Mouse (Mus musculus) neural tube, embryonic 11.5 days (tissue): ENCODE data around the gene Mta2. TPM values are rescaled to one million over a fixed set of nuclear protein-coding genes. Genes with fewer than 3 reads are reported as not detected.

Source experiments
- ATAC-seq: fragments of 200-750 bp; cut with Nextera tagmentation; 2 replicates; pipeline ENCODE4 v1.8.0; 2017; ENCODE audit warnings: moderate number of reproducible peaks, mild to moderate bottlenecking, moderate TSS enrichment, moderate library complexity; ENCODE audit not compliant: insufficient read depth, low FRiP score, low TSS enrichment
- DNase-seq: peaks from one replicate; pipeline ENCODE4 v3.0.0-alpha.2; 2015; ENCODE audit warnings: low spot score
- H3K27ac ChIP-seq: fragments of 300-500 bp; sonication (generic); 2 replicates; pipeline ENCODE4 v1.5.1; 2014; ENCODE audit warnings: low read depth, mild to moderate bottlenecking, low read length
- H3K27me3 ChIP-seq: fragments of 300-500 bp; sonication (generic); 2 replicates; pipeline ENCODE4 v1.6.1; 2014; ENCODE audit warnings: mild to moderate bottlenecking, low read length, mixed read lengths; ENCODE audit not compliant: control insufficient read depth, insufficient read depth
- H3K36me3 ChIP-seq: fragments of 300-500 bp; sonication (generic); 2 replicates; pipeline ENCODE4 v1.6.1; 2014; ENCODE audit warnings: mild to moderate bottlenecking, low read length, moderate library complexity, mixed read lengths; ENCODE audit not compliant: control insufficient read depth, insufficient read depth
- H3K4me1 ChIP-seq: fragments of 300-500 bp; sonication (generic); 2 replicates; pipeline ENCODE4 v1.6.1; 2014; ENCODE audit warnings: low read length, mixed read lengths; ENCODE audit not compliant: control insufficient read depth, insufficient read depth
- H3K4me2 ChIP-seq: fragments of 300-500 bp; sonication (generic); 2 replicates; pipeline ENCODE4 v1.6.1; 2014; ENCODE audit warnings: low read depth, mild to moderate bottlenecking, moderate library complexity
- H3K4me3 ChIP-seq: fragments of 300-500 bp; sonication (generic); 2 replicates; pipeline ENCODE4 v1.5.1; 2014; ENCODE audit warnings: low read depth, low read length
- H3K9ac ChIP-seq: fragments of 300-500 bp; sonication (generic); 2 replicates; pipeline ENCODE4 v1.6.1; 2014; ENCODE audit warnings: mild to moderate bottlenecking, low read length
- H3K9me3 ChIP-seq: fragments of 300-500 bp; sonication (generic); 2 replicates; pipeline ENCODE4 v1.6.1; 2016; ENCODE audit warnings: low read length; ENCODE audit not compliant: control insufficient read depth
- WGBS: fragments of 180-500 bp; shearing (Covaris S2); extraction: QIAGEN DNeasy Blood & Tissue Kit; methylation state at CpG from one replicate; pipeline ENCODE4 v1.1.7; 2014; 5-methylcytosine and 5-hydroxymethylcytosine counted together
- polyA plus RNA-seq: library from polyadenylated mRNA; unstranded; fragments of >200 nt; fragmentation: Nextera tagmentation; extraction: Ambion mirVana; gene quantifications from 2 replicates; pipeline ENCODE4 v1.2.1, GENCODE M21; 2014

Mta2 gene
- polyA plus RNA-seq, 1 experiment from 2014 or later: 57.5 TPM

DNA sequence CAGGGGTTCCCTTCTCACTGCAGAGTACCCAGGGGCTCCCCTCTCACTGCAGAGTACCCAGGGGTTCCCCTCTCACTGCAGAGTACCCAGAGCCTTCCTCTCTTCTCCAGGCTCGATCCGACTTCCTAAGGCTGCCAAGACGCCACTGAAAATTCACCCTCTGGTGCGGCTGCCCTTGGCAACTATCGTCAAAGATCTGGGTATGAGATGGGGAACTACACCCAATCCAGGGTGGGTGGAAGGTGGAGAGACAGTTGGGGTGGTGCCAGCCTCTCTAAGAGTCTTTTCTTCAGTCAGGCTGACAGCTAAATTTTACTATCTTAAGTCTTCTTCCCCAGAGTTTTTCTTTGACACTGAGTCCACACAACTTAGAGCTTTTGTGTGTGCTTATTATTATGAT lies 8.5 kb downstream of the Mta2 start:
- Histone ChIP-seq H3K4me3 (no peak overlapping the region), H3K4me2 (no peak overlapping the region), H3K27ac (no peak overlapping the region), H3K36me3 (peaks cover 36% of the 10 kb centered on the region), H3K9me3 (no peaks in the 10 kb centered on the region), H3K4me1 (no peaks in the 10 kb centered on the region; the same call in 1 of the 2 replicates), H3K27me3 (no peaks in the 10 kb centered on the region), H3K9ac (no peak overlapping the region)
- DNase-seq: no peak
- WGBS: 91% methylated on average over 5 of the region's 5 CpGs
- ATAC-seq: no peak

DNA sequence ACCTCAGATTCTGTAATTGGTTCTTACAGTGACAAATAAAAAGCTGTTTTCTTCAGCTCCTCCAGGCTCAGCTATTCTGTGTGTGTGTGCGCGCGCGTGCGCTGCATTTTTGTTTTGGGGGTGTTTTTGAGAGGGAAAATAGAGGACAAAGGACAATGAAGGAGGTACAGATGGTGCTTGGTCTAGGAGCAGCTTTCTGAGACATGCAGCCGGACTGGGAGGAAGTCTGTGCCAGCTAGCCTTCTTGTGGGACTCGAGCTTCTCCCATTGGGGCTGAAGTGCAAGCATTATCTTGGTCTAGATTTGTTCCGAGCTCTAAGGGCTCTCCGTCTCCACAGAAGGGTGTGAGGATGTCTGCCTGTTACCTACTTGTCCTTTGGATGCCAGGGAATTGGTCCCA lies 10.6 kb downstream of the Mta2 start:
- Histone ChIP-seq H3K9ac (no peak overlapping the region; the same call in 1 of the 2 replicates), H3K4me2 (no peak overlapping the region), H3K27me3 (no peaks in the 10 kb centered on the region), H3K4me1 (no peaks in the 10 kb centered on the region), H3K36me3 (peaks cover 22% of the 10 kb centered on the region), H3K9me3 (no peaks in the 10 kb centered on the region), H3K27ac (peak overlapping the region; percentile 72; the same call in 1 of the 2 replicates), H3K4me3 (no peak overlapping the region)
- DNase-seq (no peak), ATAC-seq (no peak)
- WGBS: 90% methylated on average over 9 of the region's 9 CpGs

DNA sequence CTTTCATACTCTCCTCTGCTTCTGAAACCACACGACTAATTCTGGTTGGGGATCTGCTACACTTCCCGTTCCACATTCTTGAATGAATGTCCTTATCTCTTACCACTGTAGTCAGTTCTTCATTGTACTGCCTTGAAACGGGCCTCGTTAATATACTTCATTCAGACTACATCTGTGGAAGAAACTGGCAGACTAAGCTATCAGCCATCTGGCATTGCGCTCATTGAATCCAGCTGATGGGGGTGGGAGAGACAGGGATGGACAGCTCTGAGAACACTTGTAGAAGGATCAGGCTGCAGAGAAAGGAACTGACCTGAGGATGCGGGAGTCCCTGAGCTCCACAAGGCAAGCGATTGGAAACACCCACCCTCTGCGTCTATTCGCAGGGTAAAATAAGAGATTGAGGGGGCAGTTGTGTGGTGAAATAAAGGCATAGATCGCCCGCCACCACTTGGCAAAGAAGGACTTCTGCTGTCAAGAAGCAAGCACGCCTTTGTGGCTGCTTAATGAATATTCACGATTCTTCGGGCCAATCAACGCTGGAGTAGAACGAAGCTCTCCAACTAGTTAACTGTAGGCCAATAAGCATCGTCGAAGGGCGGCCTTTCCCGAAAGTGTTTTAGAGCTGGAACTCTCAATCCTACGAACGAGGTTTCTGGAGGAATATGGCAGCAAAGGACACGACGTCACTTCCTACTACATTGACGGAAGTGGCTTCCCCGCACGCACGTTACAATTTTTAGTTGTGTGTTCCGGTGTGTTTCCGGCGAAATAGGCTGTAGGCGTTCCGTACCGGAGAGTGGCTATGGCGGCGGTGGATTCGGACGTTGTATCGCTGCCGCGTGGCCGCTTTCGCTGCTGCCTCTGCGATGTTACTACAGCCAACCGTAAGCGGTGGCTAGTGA lies 11.7 kb downstream of the Mta2 start, which contains the start of gene Tut1:
Tut1 (plus strand) TSS at position 713 of the 905 bp plus-strand sequence.
- DNase-seq (peak; percentile 91), ATAC-seq (peak; percentile 95)
- Histone ChIP-seq H3K27me3 (no peaks in the 10 kb centered on the region), H3K27ac (peak within 1 kb of the TSS; percentile 72), H3K4me2 (peak within 1 kb of the TSS; percentile 82), H3K9ac (peak within 1 kb of the TSS; percentile 71), H3K4me1 (no peaks in the 10 kb centered on the region), H3K4me3 (peak within 1 kb of the TSS; percentile 52), H3K9me3 (no peaks in the 10 kb centered on the region), H3K36me3 (peaks cover 15% of the 10 kb centered on the region)
- WGBS: 4% methylated on average over 46 of the region's 46 CpGs

DNA sequence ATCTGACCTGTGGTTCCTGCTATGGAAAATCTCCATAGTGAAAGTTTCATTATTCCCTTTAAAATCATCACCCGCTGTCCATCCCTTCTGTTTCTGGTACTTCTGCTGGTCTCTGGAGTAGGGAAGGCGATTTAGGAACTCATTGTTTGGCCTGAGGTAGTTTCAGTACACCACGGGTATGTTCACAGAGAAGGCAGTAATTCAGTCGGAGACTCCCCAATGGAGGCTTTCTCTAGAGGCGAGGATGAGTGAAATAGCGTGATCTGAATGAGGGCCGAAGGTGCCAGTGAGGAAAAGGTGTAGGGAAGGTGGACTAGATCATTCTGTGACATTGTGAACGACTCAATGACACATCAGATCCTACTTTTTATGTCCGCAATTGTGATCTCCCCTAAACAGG lies 12.5 kb downstream of the Mta2 start:
- DNase-seq (no peak), ATAC-seq (no peak)
- peaks cover 11% of the 10 kb centered on the region for H3K36me3 ChIP-seq
- H3K9ac ChIP-seq: peak overlapping the region; percentile 65
- no peaks in the 10 kb centered on the region for H3K27me3 ChIP-seq
- no peak overlapping the region for H3K27ac ChIP-seq
- 9% methylated on average over 9 of the region's 9 CpGs for WGBS
- no peaks in the 10 kb centered on the region for H3K4me1 ChIP-seq
- no peaks in the 10 kb centered on the region for H3K9me3 ChIP-seq
- peak overlapping the region; percentile 82 for H3K4me2 ChIP-seq
- peak overlapping the region; percentile 52 for H3K4me3 ChIP-seq

DNA sequence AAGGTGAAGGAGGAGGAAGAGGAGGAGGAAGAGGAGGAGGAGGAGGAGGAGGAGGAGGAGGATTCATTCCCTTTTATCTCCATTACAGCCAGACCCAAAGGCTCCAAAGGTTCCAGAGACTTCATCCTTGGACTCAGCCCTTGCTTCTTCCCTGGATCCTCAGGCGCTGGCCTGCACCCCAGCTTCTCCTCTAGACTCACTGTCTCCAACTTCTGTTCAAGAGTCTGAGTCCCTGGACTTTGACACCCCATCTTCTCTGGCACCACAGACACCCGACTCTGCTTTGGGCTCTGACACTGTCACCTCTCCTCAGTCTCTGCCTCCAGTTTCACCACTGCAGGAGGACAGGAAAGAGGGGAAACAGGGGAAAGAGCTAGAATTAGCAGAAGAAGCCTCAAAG lies 20.6 kb downstream of the Mta2 start:
- Histone ChIP-seq H3K36me3 (peaks cover 28% of the 10 kb centered on the region), H3K27ac (no peak overlapping the region), H3K4me3 (no peak overlapping the region), H3K4me2 (no peak overlapping the region), H3K27me3 (no peaks in the 10 kb centered on the region), H3K9me3 (no peaks in the 10 kb centered on the region), H3K9ac (no peak overlapping the region), H3K4me1 (no peaks in the 10 kb centered on the region)
- ATAC-seq: no peak
- WGBS: 86% methylated on average over 2 of the region's 2 CpGs
- DNase-seq: no peak

DNA sequence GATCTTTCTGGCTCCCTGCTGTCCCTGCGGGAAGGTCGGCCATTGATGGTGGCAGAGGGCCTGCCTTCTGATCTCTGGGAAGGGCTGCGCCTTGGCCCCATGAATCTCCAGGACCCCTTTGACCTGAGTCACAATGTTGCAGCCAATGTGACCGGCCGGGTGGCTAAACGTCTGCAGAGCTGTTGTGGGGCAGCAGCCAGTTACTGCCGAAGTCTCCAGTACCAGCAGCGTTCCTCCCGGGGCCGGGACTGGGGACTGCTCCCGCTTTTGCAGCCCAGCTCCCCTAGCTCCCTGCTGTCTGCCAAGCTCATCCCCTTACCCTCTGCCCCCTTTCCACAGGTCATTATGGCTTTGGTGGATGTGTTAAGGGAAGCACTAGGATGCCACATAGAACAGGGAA lies 23.4 kb downstream of the Mta2 start:
- no peak for DNase-seq
- WGBS: 87% methylated on average over 11 of the region's 11 CpGs

DNA sequence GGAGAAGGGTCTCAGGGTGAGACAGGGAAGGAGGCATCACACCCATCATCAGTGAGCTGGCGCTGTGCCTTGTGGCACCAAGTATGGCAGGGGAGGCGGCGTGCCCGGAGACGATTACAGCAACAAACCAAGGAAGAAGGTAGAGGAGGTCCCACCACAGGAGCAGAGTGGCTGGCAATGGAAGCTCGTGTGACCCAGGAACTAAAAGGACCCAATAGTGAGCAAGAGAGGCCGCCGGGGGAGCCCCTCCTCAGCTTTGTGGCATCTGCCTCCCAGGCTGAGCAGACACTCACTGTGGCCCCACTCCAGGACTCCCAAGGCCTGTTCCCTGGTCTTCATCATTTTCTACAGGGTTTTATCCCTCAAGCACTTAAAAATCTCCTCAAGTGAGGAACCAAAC lies 24.1 kb downstream of the Mta2 start:
- peak overlapping the region; percentile 45 for H3K4me2 ChIP-seq
- H3K9me3 ChIP-seq: no peaks in the 10 kb centered on the region
- no peak overlapping the region; the same call in 1 of the 2 replicates for H3K4me3 ChIP-seq
- peak overlapping the region; percentile 35 for H3K9ac ChIP-seq
- DNase-seq (no peak), ATAC-seq (no peak)
- no peaks in the 10 kb centered on the region for H3K27me3 ChIP-seq
- no peak overlapping the region for H3K27ac ChIP-seq
- peaks cover 30% of the 10 kb centered on the region for H3K36me3 ChIP-seq
- WGBS: 80% methylated on average over 8 of the region's 8 CpGs
- H3K4me1 ChIP-seq: no peaks in the 10 kb centered on the region

More for the DNA sequence above, 23.4 kb downstream of the Mta2 start:
- Histone ChIP-seq H3K36me3 (peaks cover 23% of the 10 kb centered on the region), H3K27ac (no peak overlapping the region), H3K9ac (no peak overlapping the region; the same call in 1 of the 2 replicates), H3K4me2 (no peak overlapping the region), H3K27me3 (no peaks in the 10 kb centered on the region), H3K4me1 (no peaks in the 10 kb centered on the region), H3K9me3 (no peaks in the 10 kb centered on the region), H3K4me3 (no peak overlapping the region)
- ATAC-seq: no peak

DNA sequence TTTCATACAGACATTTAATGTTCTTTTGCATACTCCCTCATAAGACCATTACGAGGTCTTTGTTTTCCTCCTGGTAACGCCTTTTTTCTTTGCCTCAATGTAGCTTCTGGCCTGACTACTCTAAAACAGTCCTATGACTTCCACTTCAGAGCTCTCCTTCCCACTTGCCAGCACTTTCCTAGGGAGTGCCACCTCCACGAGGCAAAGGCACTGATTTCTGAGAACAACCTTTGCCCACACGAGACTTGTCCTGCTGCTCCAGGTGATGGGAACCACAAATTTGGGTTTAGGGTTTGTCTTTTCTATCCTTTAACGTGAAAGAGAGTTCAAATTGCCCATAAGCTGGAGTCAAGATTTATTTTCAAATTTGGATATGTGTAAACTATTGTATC lies 24.5 kb downstream of the Mta2 start:
- 46% methylated on average over 5 of the region's 5 CpGs for WGBS

More for the DNA sequence above, 24.5 kb downstream of the Mta2 start:
- Histone ChIP-seq H3K27ac (peak overlapping the region; percentile 76; the same call in 1 of the 2 replicates), H3K4me1 (no peaks in the 10 kb centered on the region), H3K9me3 (no peaks in the 10 kb centered on the region), H3K4me3 (peak overlapping the region; percentile 47), H3K27me3 (no peaks in the 10 kb centered on the region), H3K4me2 (peak overlapping the region; percentile 45), H3K9ac (peak overlapping the region; percentile 60), H3K36me3 (peaks cover 34% of the 10 kb centered on the region)
- ATAC-seq (no peak), DNase-seq (no peak)
